9 mouse cellular contexts compared by ENCODE assay signal in the genomic region with DNA sequence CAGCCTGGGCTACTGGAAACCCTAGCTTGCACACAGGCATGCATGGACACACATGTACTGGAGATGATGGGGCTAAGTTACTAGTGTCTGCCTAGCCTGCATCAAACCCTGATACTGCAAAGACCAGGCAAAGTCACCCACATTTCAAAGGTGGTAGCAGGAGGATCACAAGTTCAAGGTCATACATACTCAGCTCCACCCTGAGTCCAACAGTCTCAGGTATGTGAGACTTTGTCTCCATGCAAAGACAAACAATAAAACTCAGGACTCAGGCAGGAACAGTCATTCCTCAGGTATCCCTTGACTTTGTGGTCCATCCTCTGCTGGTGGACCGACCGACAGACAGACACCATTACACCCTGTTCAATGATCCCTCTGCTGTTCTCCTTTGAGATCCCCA. TPM values are rescaled to one million over a fixed set of nuclear protein-coding genes. Genes with fewer than 3 reads are reported as not detected.
DNase-seq lines count a peak whose midpoint lies in the region; ATAC-seq and TF ChIP-seq lines count a peak whose summit lies in the region.
"Had no signal": no experiment of that assay in that cellular context is flagged by ENCODE, and none has a peak within 500 bp of the region (broad histone marks: within the 10 kb centered on the region; RNA-seq: fewer than 3 reads in every experiment).

No protein-coding gene starts in this region.

- no peak for DNase-seq in heart, postnatal 0 days (ENCODE audit: low spot score)
- DNase-seq in heart, postnatal 36 days: no peak
- DNase-seq in MEL (ENCODE audit: low read depth, low spot score): peak; percentile 23
- DNase-seq in gastrocnemius, postnatal 4 days (ENCODE audit: low spot score in 2 of 2): no peak
- DNase-seq in frontal cortex, postnatal 25 days (ENCODE audit: low spot score in 2 of 2): no peak

- peaks cover 47% of the 10 kb centered on the region for H3K4me1 ChIP-seq in heart, postnatal 0 days (ENCODE audit: control insufficient read depth, insufficient read depth)
- peaks cover 2 to 8% of the 10 kb centered on the region in 2 experiments; a peak in 3 of 4 replicates for H3K4me1 ChIP-seq in MEL (ENCODE audit: control insufficient read depth in 1 of 2, insufficient read depth in 2 of 2, low read length in 2 of 2)
- H3K4me1 ChIP-seq in forebrain, embryonic 15.5 days: peaks cover 30% of the 10 kb centered on the region
- H3K4me1 ChIP-seq in liver, embryonic 16.5 days (ENCODE audit: control insufficient read depth, low read depth, low read length): peaks cover 24% of the 10 kb centered on the region

- H3K4me2 ChIP-seq in heart, postnatal 0 days (ENCODE audit: low read depth, low read length): peak overlapping the region; percentile 70
- H3K4me2 ChIP-seq in forebrain, embryonic 15.5 days (replicated peaks): peak overlapping the region; percentile 57
- peak overlapping the region; percentile 60 for H3K4me2 ChIP-seq in liver, embryonic 16.5 days (ENCODE audit: low read depth, low read length)

- no peak for TF ChIP-seq EP300 in heart, postnatal 0 days (IDR thresholded peaks at IDR 0.05; ENCODE audit: low read depth)
- no peak for TF ChIP-seq EP300 in MEL (IDR thresholded peaks at IDR 0.05; ENCODE audit: low read depth in 1 of 2, low read length in 2 of 2)

- TF ChIP-seq CTCF in heart, postnatal 0 days (IDR thresholded peaks at IDR 0.05; ENCODE audit: low read depth): no peak
- TF ChIP-seq CTCF in MEL (IDR thresholded peaks at IDR 0.05 in 2 of 3, conservative IDR thresholded peaks at IDR 0.05 in 1 of 3; ENCODE audit: control insufficient read depth in 1 of 3, insufficient read depth in 1 of 3, low read depth in 2 of 3, low read length in 3 of 3, poor library complexity in 1 of 3, severe bottlenecking in 1 of 3): no peak

- H3K79me2 ChIP-seq in MEL (ENCODE audit: control insufficient read depth, insufficient read depth, low read length, poor library complexity): no peaks in the 10 kb centered on the region; the same call in 1 of the 2 replicates

- peak overlapping the region; percentile 40; the same call in 1 of the 2 replicates for H3K9ac ChIP-seq in heart, postnatal 0 days (replicated peaks; ENCODE audit: low read depth, low read length)
- H3K9ac ChIP-seq in MEL (ENCODE audit: control insufficient read depth, low read depth, low read length, poor library complexity, severe bottlenecking): peak overlapping the region; percentile 79
- no peak overlapping the region for H3K9ac ChIP-seq in forebrain, embryonic 15.5 days (replicated peaks)
- H3K9ac ChIP-seq in liver, embryonic 16.5 days (ENCODE audit: low read depth, low read length): peak overlapping the region; percentile 38

- H3K27ac ChIP-seq in heart, postnatal 0 days (ENCODE audit: low read depth): peak overlapping the region; percentile 97
- H3K27ac ChIP-seq in MEL (ENCODE audit: control insufficient read depth, low read depth, low read length): no peak overlapping the region
- no peak overlapping the region for H3K27ac ChIP-seq in forebrain, embryonic 15.5 days (replicated peaks)
- peak overlapping the region; percentile 84 for H3K27ac ChIP-seq in liver, embryonic 16.5 days (ENCODE audit: low read length)

- WGBS in heart, postnatal 0 days: 37% methylated on average over 2 of the region's 2 CpGs
- 75% methylated on average over 2 of the region's 2 CpGs for WGBS in forebrain, embryonic 15.5 days
- 35% methylated on average over 2 of the region's 2 CpGs for WGBS in liver, embryonic 16.5 days (ENCODE audit: insufficient replicate concordance)

- no peaks in the 10 kb centered on the region for H3K27me3 ChIP-seq in heart, postnatal 0 days (ENCODE audit: control insufficient read depth, insufficient read depth, low read length)
- H3K27me3 ChIP-seq in MEL (ENCODE audit: control insufficient read depth in 1 of 2, insufficient read depth in 2 of 2, low read length in 2 of 2): peaks cover 0 to 3% of the 10 kb centered on the region in 2 experiments; a peak in 1 of 4 replicates
- peaks cover 15% of the 10 kb centered on the region for H3K27me3 ChIP-seq in forebrain, embryonic 15.5 days
- H3K27me3 ChIP-seq in liver, embryonic 16.5 days (ENCODE audit: control insufficient read depth, insufficient read depth, low read depth, low read length): no peaks in the 10 kb centered on the region
- H3K27me3 ChIP-seq: Patski had no signal

- no peak for TF ChIP-seq POLR2A in MEL (IDR thresholded peaks at IDR 0.05; ENCODE audit: control insufficient read depth in 1 of 2, insufficient read depth in 1 of 2, low read depth in 1 of 2, low read length in 2 of 2, poor library complexity in 1 of 2)

- no peak for TF ChIP-seq RAD21 in MEL (IDR thresholded peaks at IDR 0.05; ENCODE audit: low read depth, low read length)

- H3K9me3 ChIP-seq in heart, postnatal 0 days (replicated peaks; ENCODE audit: control insufficient read depth, low read length): no peaks in the 10 kb centered on the region
- H3K9me3 ChIP-seq in MEL (replicated peaks; ENCODE audit: insufficient read depth, low read length): no peaks in the 10 kb centered on the region
- H3K9me3 ChIP-seq in forebrain, embryonic 15.5 days: no peaks in the 10 kb centered on the region
- H3K9me3 ChIP-seq in liver, embryonic 16.5 days (replicated peaks; ENCODE audit: control insufficient read depth, low read length): no peaks in the 10 kb centered on the region

- H3K36me3 ChIP-seq in heart, postnatal 0 days (replicated peaks; ENCODE audit: control insufficient read depth, insufficient read depth, low read length): no peaks in the 10 kb centered on the region
- peaks cover 0 to 7% of the 10 kb centered on the region in 2 experiments; a peak in 2 of 4 replicates for H3K36me3 ChIP-seq in MEL (ENCODE audit: control insufficient read depth in 1 of 2, insufficient read depth in 2 of 2, low read length in 2 of 2)
- no peaks in the 10 kb centered on the region for H3K36me3 ChIP-seq in forebrain, embryonic 15.5 days
- no peaks in the 10 kb centered on the region for H3K36me3 ChIP-seq in liver, embryonic 16.5 days (ENCODE audit: control insufficient read depth, insufficient read depth)

- no peak for ATAC-seq in heart, postnatal 0 days (ENCODE audit: insufficient read depth, low read depth)
- no peak for ATAC-seq in forebrain, embryonic 15.5 days (replicated peaks)
- ATAC-seq in liver, embryonic 16.5 days (ENCODE audit: low read depth): no peak
- no peak for ATAC-seq in cerebellum, adult (ENCODE audit: insufficient number of reproducible peaks, low FRiP score, low TSS enrichment)

- H3K4me3 ChIP-seq in heart, postnatal 0 days (ENCODE audit: low read depth, low read length): peak overlapping the region; percentile 41
- peak overlapping the region; percentile 66 for H3K4me3 ChIP-seq in MEL (ENCODE audit: control insufficient read depth in 1 of 2, insufficient read depth in 1 of 2, low read depth in 2 of 2, low read length in 2 of 2)
- peak overlapping the region; percentile 30; the same call in 1 of the 2 replicates for H3K4me3 ChIP-seq in forebrain, embryonic 15.5 days
- peak overlapping the region; percentile 43 for H3K4me3 ChIP-seq in liver, embryonic 16.5 days (ENCODE audit: low read depth, low read length)

- intact Hi-C loops in heart, postnatal 36 days (cut with DNase I): loop anchor here (2.0 to 10.0 kb wide), 3 partner anchors 34 to 342 kb away; partner anchors contain the start of gene P4ha2

RNA-seq across cellular contexts. Expression of gene Irf1, which starts 7.4 kb away (rescaled TPM):
- 4.6 and 9.1 TPM in 2 replicates for total RNA-seq in heart, postnatal 0 days (2014; rRNA removed; ENCODE audit: low replicate concordance)
- polyA plus RNA-seq in heart, postnatal 0 days (2015; fragmentation: Nextera tagmentation; extraction: Ambion mirVana): 9.4 and 9.6 TPM in 2 replicates
- 10 to 100 TPM; 18.6 to 23.6 TPM for total RNA-seq in heart, postnatal 36 days (2021)
- total RNA-seq in MEL (2012; rRNA removed): 0.46 and 0.73 TPM in 2 replicates
- polyA plus RNA-seq in MEL (2012; ENCODE audit: insufficient read depth in 1 of 2, insufficient read length in 2 of 2, low read depth in 1 of 2, low replicate concordance in 2 of 2, missing spikeins in 1 of 2): 1 to 10 TPM in 1 of 2 experiments, not detected in 1; 1.9 TPM
- 2.9 and 3.3 TPM in 2 replicates for polyA plus RNA-seq in forebrain, embryonic 15.5 days (2015; fragmentation: Nextera tagmentation; extraction: Ambion mirVana)
- polyA plus RNA-seq in liver, embryonic 16.5 days (2015; fragmentation: Nextera tagmentation; extraction: Ambion mirVana): 14.8 and 17.7 TPM in 2 replicates
- total RNA-seq in gastrocnemius, postnatal 4 days (2021): 10 to 100 TPM; 16.1 to 17.0 TPM

RNA-seq across cellular contexts. Expression of gene Gm17334, which starts 10.6 kb away (rescaled TPM):
- not detected in 2 replicates for total RNA-seq in heart, postnatal 0 days (2014; rRNA removed; ENCODE audit: low replicate concordance)
- polyA plus RNA-seq in heart, postnatal 0 days (2015; fragmentation: Nextera tagmentation; extraction: Ambion mirVana): not detected in 2 replicates
- under 1 TPM in 1 of 2 experiments, not detected in 1; 0.60 TPM for total RNA-seq in heart, postnatal 36 days (2021)
- not detected in 2 replicates for total RNA-seq in MEL (2012; rRNA removed)
- not detected for polyA plus RNA-seq in MEL (2012; ENCODE audit: insufficient read depth in 1 of 2, insufficient read length in 2 of 2, low read depth in 1 of 2, low replicate concordance in 2 of 2, missing spikeins in 1 of 2)
- polyA plus RNA-seq in forebrain, embryonic 15.5 days (2015; fragmentation: Nextera tagmentation; extraction: Ambion mirVana): not detected in 2 replicates
- 0.19 TPM in 1 of 2 replicates, not detected in the other for polyA plus RNA-seq in liver, embryonic 16.5 days (2015; fragmentation: Nextera tagmentation; extraction: Ambion mirVana)
- total RNA-seq in gastrocnemius, postnatal 4 days (2021): under 1 TPM; 0.31 to 0.32 TPM

RNA-seq across cellular contexts. Expression of gene Il5, which starts 41.8 kb away (rescaled TPM):
- not detected in 2 replicates for total RNA-seq in heart, postnatal 0 days (2014; rRNA removed; ENCODE audit: low replicate concordance)
- 0.07 TPM in 2 replicates for polyA plus RNA-seq in heart, postnatal 0 days (2015; fragmentation: Nextera tagmentation; extraction: Ambion mirVana)
- not detected for total RNA-seq in heart, postnatal 36 days (2021)
- not detected in 2 replicates for total RNA-seq in MEL (2012; rRNA removed)
- polyA plus RNA-seq in MEL (2012; ENCODE audit: insufficient read depth in 1 of 2, insufficient read length in 2 of 2, low read depth in 1 of 2, low replicate concordance in 2 of 2, missing spikeins in 1 of 2): not detected
- not detected in 2 replicates for polyA plus RNA-seq in forebrain, embryonic 15.5 days (2015; fragmentation: Nextera tagmentation; extraction: Ambion mirVana)
- not detected in 2 replicates for polyA plus RNA-seq in liver, embryonic 16.5 days (2015; fragmentation: Nextera tagmentation; extraction: Ambion mirVana)
- total RNA-seq in gastrocnemius, postnatal 4 days (2021): not detected
- polyA plus RNA-seq: Patski had no signal

RNA-seq across cellular contexts. Expression of gene Rad50, which starts 55.3 kb away (rescaled TPM):
- 4.6 and 5.9 TPM in 2 replicates for total RNA-seq in heart, postnatal 0 days (2014; rRNA removed; ENCODE audit: low replicate concordance)
- 13.5 and 14.9 TPM in 2 replicates for polyA plus RNA-seq in heart, postnatal 0 days (2015; fragmentation: Nextera tagmentation; extraction: Ambion mirVana)
- total RNA-seq in heart, postnatal 36 days (2021): 1 to 10 TPM; 6.9 to 8.1 TPM
- total RNA-seq in MEL (2012; rRNA removed): 41.2 and 44.6 TPM in 2 replicates
- polyA plus RNA-seq in MEL (2012; ENCODE audit: insufficient read depth in 1 of 2, insufficient read length in 2 of 2, low read depth in 1 of 2, low replicate concordance in 2 of 2, missing spikeins in 1 of 2): 100 to 1,000 TPM in 1 of 2 experiments, 10 to 100 TPM in 1; 32.6 to 447 TPM
- 14.0 and 15.2 TPM in 2 replicates for polyA plus RNA-seq in forebrain, embryonic 15.5 days (2015; fragmentation: Nextera tagmentation; extraction: Ambion mirVana)
- 12.4 and 12.9 TPM in 2 replicates for polyA plus RNA-seq in liver, embryonic 16.5 days (2015; fragmentation: Nextera tagmentation; extraction: Ambion mirVana)
- total RNA-seq in gastrocnemius, postnatal 4 days (2021): 10 to 100 TPM; 13.0 to 15.6 TPM

Comparison
In these comparisons a context has a peak if more than half of its experiments do, and no peak if none do; other contexts are left out.
1. H3K27ac ChIP-seq: peak in heart, postnatal 0 days (single experiment) and liver, embryonic 16.5 days (single experiment); none in MEL (single experiment) and forebrain, embryonic 15.5 days (single experiment).
2. Peak in every context shown above with its lines, with median percentiles within 50 percentile points of each other: H3K4me2 ChIP-seq and H3K4me3 ChIP-seq.